Mouse (Mus musculus) ES-E14 (cell line): Measurements from ENCODE around the gene Fahd1. TPM values are rescaled to one million over a fixed set of nuclear protein-coding genes. Genes with fewer than 3 reads are reported as not detected.

Source experiments
- DNase-seq: peaks from one replicate; pipeline ENCODE4 v3.0.0-alpha.2; 2013; ENCODE audit warnings: low read depth, low spot score
- H3K27ac ChIP-seq: 2 replicates; pipeline ENCODE4 v1.5.1; 2012; ENCODE audit warnings: low read depth, mild to moderate bottlenecking, low read length, moderate library complexity, mixed read lengths; ENCODE audit not compliant: poor library complexity, insufficient read depth, severe bottlenecking
- H3K36me3 ChIP-seq: 2 replicates; pipeline ENCODE4 v1.6.1; 2012; ENCODE audit warnings: mild to moderate bottlenecking, low read length, moderate library complexity, mixed read lengths; ENCODE audit not compliant: control insufficient read depth, poor library complexity, insufficient read depth, severe bottlenecking
- H3K4me1 ChIP-seq, 2 experiments: fragments of 150-350 bp in 1 of 2; sonication (generic) in 1 of 2; 2 replicates each; pipeline ENCODE4 v1.6.1; 2012; ENCODE audit warnings: low read length in 2 of 2, mild to moderate bottlenecking in 1 of 2, mixed read lengths in 1 of 2; ENCODE audit not compliant: control insufficient read depth in 2 of 2, insufficient read depth in 2 of 2, poor library complexity in 1 of 2
- H3K4me3 ChIP-seq, 2 experiments: fragments of 150-350 bp in 1 of 2; sonication (generic) in 1 of 2; 2 replicates each; pipeline ENCODE4 v1.5.1; 2012; ENCODE audit warnings: low read length in 2 of 2, low read depth in 1 of 2, mild to moderate bottlenecking in 1 of 2, mixed read lengths in 1 of 2; ENCODE audit not compliant: insufficient read depth in 1 of 2, poor library complexity in 1 of 2, severe bottlenecking in 1 of 2
- H3K9ac ChIP-seq: 2 replicates; pipeline ENCODE4 v1.6.1; 2012; ENCODE audit warnings: low read depth, mild to moderate bottlenecking, low read length, mixed read lengths; ENCODE audit not compliant: poor library complexity, insufficient read depth, severe bottlenecking
- H3K9me3 ChIP-seq: fragments of 150-350 bp; sonication (generic); 2 replicates; pipeline ENCODE4 v1.6.1; 2012; ENCODE audit warnings: low read depth, mild to moderate bottlenecking, low read length; ENCODE audit not compliant: control insufficient read depth, insufficient read depth
- CHD2 ChIP-seq: IDR thresholded peaks from 2 replicates; pipeline ENCODE4 v1.6.1; 2014; ENCODE audit warnings: mild to moderate bottlenecking, low read depth, low read length, inconsistent platforms
- HCFC1 ChIP-seq: IDR thresholded peaks from 2 replicates; pipeline ENCODE4 v1.6.1; 2012; ENCODE audit warnings: low read length, inconsistent platforms, borderline replicate concordance; ENCODE audit not compliant: insufficient read depth
- MAFK ChIP-seq: IDR thresholded peaks from 2 replicates; pipeline ENCODE4 v1.6.1; 2014; ENCODE audit warnings: mild to moderate bottlenecking, low read depth, low read length, inconsistent platforms; ENCODE audit not compliant: insufficient read depth
- ZC3H11A ChIP-seq: IDR thresholded peaks from 2 replicates; pipeline ENCODE4 v1.6.1; 2012; ENCODE audit warnings: low read depth, mild to moderate bottlenecking, inconsistent platforms, low read length, borderline replicate concordance
- ZNF384 ChIP-seq: IDR thresholded peaks from 2 replicates; pipeline ENCODE4 v1.6.1; 2012; ENCODE audit warnings: low read depth, low read length, inconsistent platforms
- in situ Hi-C, 2 experiments: fragments of 600-800 bp; cut with MboI; formaldehyde crosslinking; loops; one replicate each; pipeline ENCODE4 v1.15.1; 2025; ENCODE audit warnings: low sequenced_read_pairs in 2 of 2, inconsistent platforms in 1 of 2; ENCODE audit not compliant: unreplicated experiment in 2 of 2
- total RNA-seq: library from RNA; depleted of rRNA; stranded (reverse); fragments of 300-350 nt; gene quantifications from 2 replicates; pipeline ENCODE4 v1.2.3, GENCODE M21; 2012

Fahd1 gene
- total RNA-seq, 1 experiment = 9.7 TPM

- DNase-seq = no peak
- no peak overlapping the region for H3K9ac ChIP-seq
- no peak overlapping the region for H3K4me3 ChIP-seq
- no peaks in the 10 kb centered on the region for H3K36me3 ChIP-seq
- H3K4me1 ChIP-seq = peaks cover 8 to 21% of the 10 kb centered on the region in 2 experiments; a peak in 3 of 4 replicates
- H3K27ac ChIP-seq = peak overlapping the region; percentile 69; the same call in 1 of the 2 replicates
- TF ChIP-seq ZC3H11A = no peak
- no peak for TF ChIP-seq MAFK
- TF ChIP-seq CHD2 = no peak
- TF ChIP-seq HCFC1 = no peak
- no peak for TF ChIP-seq ZNF384
- in situ Hi-C loops = no loop called here
- no peaks in the 10 kb centered on the region for H3K9me3 ChIP-seq
These were observed 24.2 kb upstream of the Fahd1 start for GRCm38 (mm10) chr17:24874405-24874745.

GRCm38 (mm10) chr17:24873695-24874404 is 23.7 kb upstream of the Fahd1 start:
- H3K4me3 ChIP-seq = 0 out of 4 replicates have a peak overlapping the region, but pooled peaks of 1 of the 2 experiments have one; percentile 0
- in situ Hi-C loops = no loop called here
- no peak for DNase-seq
- no peaks in the 10 kb centered on the region for H3K36me3 ChIP-seq
- TF ChIP-seq CHD2 = peak; percentile 78
- no peak for TF ChIP-seq HCFC1
- no peaks in the 10 kb centered on the region for H3K9me3 ChIP-seq
- H3K4me1 ChIP-seq = peaks cover 8 to 19% of the 10 kb centered on the region in 2 experiments; a peak in 3 of 4 replicates
- H3K9ac ChIP-seq = no peak overlapping the region; the same call in 1 of the 2 replicates
- H3K27ac ChIP-seq = peak overlapping the region; percentile 69; the same call in 1 of the 2 replicates

GRCm38 (mm10) chr17:24867914-24868313 is 17.8 kb upstream of the Fahd1 start:
- in situ Hi-C loops = no loop called here
- H3K4me1 ChIP-seq = peaks cover 3% of the 10 kb centered on the region in 2 experiments; a peak in 2 of 4 replicates
- DNase-seq = no peak
- no peak overlapping the region for H3K27ac ChIP-seq
- no peak for TF ChIP-seq ZNF384
- TF ChIP-seq HCFC1 = no peak
- TF ChIP-seq MAFK = no peak
- TF ChIP-seq ZC3H11A = no peak
- TF ChIP-seq CHD2 = no peak
- no peak overlapping the region for H3K9ac ChIP-seq
- H3K9me3 ChIP-seq = no peaks in the 10 kb centered on the region
- peaks cover 2% of the 10 kb centered on the region; the same call in 1 of the 2 replicates for H3K36me3 ChIP-seq
- H3K4me3 ChIP-seq = no peak overlapping the region

GRCm38 (mm10) chr17:24865776-24866175 is 15.6 kb upstream of the Fahd1 start, which contains the start of gene Igfals:
Igfals (plus strand) TSS chr17:24865997.
- H3K9me3 ChIP-seq = no peaks in the 10 kb centered on the region
- no peaks in the 10 kb centered on the region for H3K4me1 ChIP-seq
- no peak for TF ChIP-seq MAFK
- no peak for TF ChIP-seq ZC3H11A
- no peak for TF ChIP-seq CHD2
- no peak for TF ChIP-seq HCFC1
- TF ChIP-seq ZNF384 = no peak
- H3K9ac ChIP-seq = no peak within 1 kb of the TSS
- no peak within 1 kb of the TSS for H3K4me3 ChIP-seq
- DNase-seq = no peak
- H3K36me3 ChIP-seq = peaks cover 8% of the 10 kb centered on the region; the same call in 1 of the 2 replicates
- H3K27ac ChIP-seq = no peak within 1 kb of the TSS
- in situ Hi-C loops = no loop called here

GRCm38 (mm10) chr17:24861785-24862184 is 11.6 kb upstream of the Fahd1 start:
- no peaks in the 10 kb centered on the region for H3K9me3 ChIP-seq
- H3K4me3 ChIP-seq = no peak overlapping the region
- H3K4me1 ChIP-seq = peaks cover 0 to 5% of the 10 kb centered on the region in 2 experiments; a peak in 1 of 4 replicates
- DNase-seq = no peak
- TF ChIP-seq ZC3H11A (no peak), ZNF384 (no peak), MAFK (no peak), CHD2 (no peak), HCFC1 (no peak)
- H3K27ac ChIP-seq = no peak overlapping the region
- in situ Hi-C loops = no loop called here
- H3K36me3 ChIP-seq = peaks cover 6% of the 10 kb centered on the region; the same call in 1 of the 2 replicates
- H3K9ac ChIP-seq = no peak overlapping the region
